Mouse (Mus musculus) ES-Bruce4 (cell line): ENCODE data around the gene Sdf4.

ENCODE experiments used
- CTCF ChIP-seq: IDR thresholded peaks from one replicate; pipeline ENCODE4 v1.8.1; 2011; ENCODE audit warnings: low read depth, low read length
- EP300 ChIP-seq: IDR thresholded peaks from 2 replicates; pipeline ENCODE4 v1.6.1; 2011; ENCODE audit warnings: low read depth, low read length; ENCODE audit not compliant: insufficient read depth
- POLR2A ChIP-seq: IDR thresholded peaks from one replicate; pipeline ENCODE4 v1.8.1; 2011; ENCODE audit warnings: low read length; ENCODE audit not compliant: insufficient read depth

DNA sequence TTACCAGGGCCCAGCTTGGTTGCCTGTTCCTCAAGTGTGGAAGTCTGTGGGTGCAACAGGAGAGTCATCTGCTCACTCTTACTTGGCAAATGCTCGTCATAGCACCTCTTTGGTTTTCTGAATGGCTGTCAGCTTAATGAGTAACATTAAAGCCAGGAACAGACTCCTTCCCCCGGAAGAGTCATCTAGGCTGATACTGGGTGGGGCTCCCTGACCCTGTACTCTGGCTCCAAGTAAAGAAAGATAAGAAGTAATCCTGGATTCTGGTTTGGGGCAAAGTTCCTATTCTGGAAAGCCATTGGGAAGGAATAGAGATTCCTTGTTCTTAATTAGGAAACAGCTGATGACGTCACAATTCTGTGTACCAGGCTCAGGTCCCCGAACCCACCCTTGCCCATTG is 61.5 kb downstream of the Sdf4 start:
- TF ChIP-seq POLR2A (no peak), CTCF (no peak), EP300 (no peak)
